Mouse (Mus musculus) cortical plate, adult 2 months (tissue): ENCODE measurements around the gene Katna1.

Experiments used
- CTCF ChIP-seq: fragments of 200-500 bp; IDR thresholded peaks from 2 replicates; pipeline ENCODE4 v1.5.1; 2011; ENCODE audit warnings: mild to moderate bottlenecking, control low read depth, low read length; ENCODE audit not compliant: insufficient read depth; ENCODE audit errors: extremely low read depth
- POLR2A ChIP-seq: fragments of 200-500 bp; IDR thresholded peaks from 2 replicates; pipeline ENCODE4 v1.6.1; 2011; ENCODE audit warnings: mild to moderate bottlenecking, low read length, control low read depth; ENCODE audit not compliant: insufficient read depth; ENCODE audit errors: extremely low read depth

DNA sequence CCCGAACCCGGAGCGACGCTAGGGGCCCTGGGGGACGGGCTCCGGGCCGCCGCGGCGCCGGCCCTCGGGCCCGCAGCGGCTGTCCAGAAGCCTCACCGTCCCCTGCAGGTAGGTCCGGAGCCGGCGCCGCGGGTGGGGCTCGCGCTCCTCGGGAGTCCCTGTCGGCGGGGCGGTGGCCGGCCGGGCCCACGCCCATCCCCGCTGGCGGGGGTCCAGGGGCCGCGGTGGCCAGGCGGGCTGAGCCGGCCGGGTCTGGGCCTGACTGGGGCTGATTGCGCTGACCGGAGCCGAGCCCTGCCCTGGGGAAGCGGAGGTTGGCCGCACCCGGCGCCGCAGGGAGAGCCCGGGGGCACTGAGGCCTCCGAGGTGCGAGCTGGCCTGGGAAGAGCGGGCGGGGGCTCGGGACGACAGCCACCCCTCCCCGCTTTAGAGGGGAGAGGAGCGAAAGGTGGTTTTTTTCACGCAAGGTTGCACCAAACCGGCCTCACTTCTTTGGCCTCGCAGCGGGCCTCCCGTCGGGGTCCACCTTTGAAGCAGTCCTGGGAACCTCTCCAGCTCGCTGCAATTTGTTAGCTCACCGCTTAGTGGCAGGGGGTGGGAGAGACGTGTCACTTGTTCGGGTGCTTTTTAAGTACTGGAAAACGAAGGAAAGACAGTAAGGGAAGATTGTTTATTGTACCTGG lies 44.3 kb upstream of the Katna1 start:
- TF ChIP-seq CTCF: 0 out of 2 replicates have a peak, but pooled peaks have one; percentile 9
- TF ChIP-seq POLR2A: no peak
